Mouse (Mus musculus) megakaryocyte, embryonic 14.5 days (primary cell): Measurements from ENCODE around the gene Prrt3.

Experiments
- FLI1 ChIP-seq: IDR thresholded peaks from 2 replicates; pipeline ENCODE4 v1.6.1; 2012; ENCODE audit warnings: low read length, inconsistent platforms, mixed read lengths
- GATA1 ChIP-seq: IDR thresholded peaks from 3 replicates; pipeline ENCODE4 v1.6.1; 2012; ENCODE audit warnings: mixed read lengths, low read length, inconsistent platforms, borderline replicate concordance

DNA sequence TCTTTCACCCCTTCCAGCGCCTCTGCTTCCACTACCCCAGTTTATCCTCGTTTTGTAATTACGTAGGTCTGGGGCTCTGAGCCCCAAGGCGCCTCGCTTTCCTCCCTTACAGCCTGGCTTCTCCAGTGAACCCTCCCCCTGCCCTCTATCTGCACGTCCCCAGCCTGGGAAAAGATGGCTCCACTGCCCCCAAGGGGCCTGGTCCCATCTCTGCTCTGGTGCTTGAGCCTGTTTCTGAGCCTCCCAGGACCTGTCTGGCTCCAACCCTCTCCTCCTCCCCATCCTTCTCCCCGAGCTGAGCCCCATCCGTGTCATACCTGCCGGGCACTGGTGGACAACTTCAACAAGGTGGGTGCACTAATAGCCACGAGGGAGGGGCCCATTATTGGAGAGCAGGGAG lies 18.0 kb downstream of the Prrt3 start:
- no peak for TF ChIP-seq GATA1
- TF ChIP-seq FLI1: no peak
